Mouse (Mus musculus): Measurements from ENCODE around the gene Pvalb.

The Pvalb gene

GRCm38 (mm10) chr15:78195096-78195880 is 10.9 kb downstream of the Pvalb start:
- no peak for DNase-seq (ENCODE audit: low spot score in 2 of 2)

DNA sequence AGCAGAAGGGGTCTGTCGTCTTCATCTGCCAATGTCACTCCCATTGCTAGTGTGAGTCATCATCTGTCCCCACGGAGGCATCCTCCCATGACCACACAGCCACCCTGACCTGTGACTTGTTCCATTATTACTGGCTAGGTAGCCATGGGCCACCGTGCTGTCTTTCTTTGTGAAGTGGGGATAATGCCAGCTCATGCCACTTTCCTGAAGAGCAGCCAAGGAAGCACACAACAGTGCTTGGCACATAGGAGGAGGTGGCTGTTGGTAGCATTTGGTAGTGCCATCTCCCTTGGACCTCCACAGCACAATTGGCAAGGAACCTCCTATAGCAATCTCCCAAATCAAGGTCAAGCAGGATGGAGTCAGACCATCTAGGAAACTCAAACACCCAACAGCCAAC is 11.9 kb downstream of the Pvalb start:
- DNase-seq (ENCODE audit: low spot score in 2 of 2) = no peak

GRCm38 (mm10) chr15:78189636-78190035 is 16.6 kb downstream of the Pvalb start:
- DNase-seq (ENCODE audit: low spot score in 2 of 2) = no peak

GRCm38 (mm10) chr15:78188546-78188945 is 17.7 kb downstream of the Pvalb start:
- no peak for DNase-seq (ENCODE audit: low spot score in 2 of 2)

GRCm38 (mm10) chr15:78186906-78187305 is 19.3 kb downstream of the Pvalb start:
- no peak for DNase-seq (ENCODE audit: low spot score in 2 of 2)

DNA sequence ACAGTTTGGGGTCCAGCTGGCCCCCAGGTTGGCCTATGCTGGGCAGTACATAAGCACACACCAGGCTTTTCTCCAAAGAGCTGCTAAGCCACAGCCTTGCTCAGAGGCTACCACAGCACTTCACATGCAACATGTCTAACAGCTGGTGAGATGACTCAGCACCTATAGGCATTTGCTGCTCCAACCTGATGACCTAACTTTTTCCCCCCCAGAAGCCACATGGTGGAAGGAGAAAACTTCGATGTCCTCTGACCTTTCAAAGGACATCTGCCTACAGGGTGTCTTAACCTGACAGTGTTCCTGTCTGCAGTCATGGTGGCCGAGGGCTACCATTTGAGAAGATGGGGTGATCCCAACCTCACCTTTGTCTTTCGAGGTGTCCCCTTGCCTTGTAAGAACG is 20.6 kb downstream of the Pvalb start:
- no peak for DNase-seq (ENCODE audit: low spot score in 2 of 2)

- DNase-seq (ENCODE audit: low spot score in 2 of 2) = peak in 1 of 2 experiments; percentile 50
Observed at GRCm38 (mm10) chr15:78184855-78185254, 21.3 kb downstream of the Pvalb start.

DNA sequence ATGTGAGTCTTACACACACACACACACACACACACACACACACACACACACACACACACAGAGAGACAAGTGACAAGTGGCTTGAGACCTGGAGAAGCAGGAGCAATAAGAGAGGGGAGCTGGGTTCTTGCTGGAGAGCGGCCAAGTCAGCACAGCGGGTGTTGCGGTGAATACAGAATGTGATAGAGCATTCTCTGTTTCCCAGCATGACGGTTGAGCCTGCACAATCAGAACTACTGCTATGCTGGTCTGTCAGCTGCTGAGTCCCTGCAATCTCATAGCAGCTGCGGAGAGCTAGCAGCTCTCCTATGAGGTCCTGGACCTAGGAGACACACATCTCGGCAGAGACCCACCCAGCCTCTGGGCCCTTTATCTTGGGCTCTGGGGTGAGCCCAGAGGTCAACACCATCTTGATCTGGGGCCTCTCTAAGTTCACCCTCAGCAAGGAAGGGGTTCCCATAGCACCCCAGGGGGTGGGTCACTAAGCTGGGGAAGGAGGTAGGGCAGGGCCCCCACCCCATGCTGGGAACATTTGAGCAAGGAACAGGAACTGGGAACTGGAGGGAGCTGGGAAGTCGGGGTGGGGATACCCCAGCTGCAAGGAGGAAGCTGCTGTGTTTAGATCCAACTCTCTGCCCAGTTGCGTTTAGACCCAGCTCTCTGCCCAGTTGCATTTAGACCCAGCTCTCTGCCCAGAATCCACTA is 24.3 kb downstream of the Pvalb start:
- DNase-seq (ENCODE audit: low spot score in 2 of 2) = peak; percentile 76 to 83

- DNase-seq (ENCODE audit: low spot score in 2 of 2) = no peak
Observed at GRCm38 (mm10) chr15:78179775-78180174, 26.4 kb downstream of the Pvalb start.

GRCm38 (mm10) chr15:78178397-78178796 is 27.8 kb downstream of the Pvalb start:
- DNase-seq (ENCODE audit: low spot score in 2 of 2) = peak; percentile 85 to 91

- DNase-seq (ENCODE audit: low spot score in 2 of 2) = no peak
Observed at GRCm38 (mm10) chr15:78177257-78177656, 28.9 kb downstream of the Pvalb start.

GRCm38 (mm10) chr15:78174887-78175245 is 31.3 kb downstream of the Pvalb start:
- DNase-seq (ENCODE audit: low spot score in 2 of 2) = no peak

GRCm38 (mm10) chr15:78173972-78174886 is 32.0 kb downstream of the Pvalb start, which contains the start of gene Ift27:
Gene Ift27, minus strand, starts transcription at chr15:78174107.
- DNase-seq (ENCODE audit: low spot score in 2 of 2) = peak; percentile 87 to 95

DNA sequence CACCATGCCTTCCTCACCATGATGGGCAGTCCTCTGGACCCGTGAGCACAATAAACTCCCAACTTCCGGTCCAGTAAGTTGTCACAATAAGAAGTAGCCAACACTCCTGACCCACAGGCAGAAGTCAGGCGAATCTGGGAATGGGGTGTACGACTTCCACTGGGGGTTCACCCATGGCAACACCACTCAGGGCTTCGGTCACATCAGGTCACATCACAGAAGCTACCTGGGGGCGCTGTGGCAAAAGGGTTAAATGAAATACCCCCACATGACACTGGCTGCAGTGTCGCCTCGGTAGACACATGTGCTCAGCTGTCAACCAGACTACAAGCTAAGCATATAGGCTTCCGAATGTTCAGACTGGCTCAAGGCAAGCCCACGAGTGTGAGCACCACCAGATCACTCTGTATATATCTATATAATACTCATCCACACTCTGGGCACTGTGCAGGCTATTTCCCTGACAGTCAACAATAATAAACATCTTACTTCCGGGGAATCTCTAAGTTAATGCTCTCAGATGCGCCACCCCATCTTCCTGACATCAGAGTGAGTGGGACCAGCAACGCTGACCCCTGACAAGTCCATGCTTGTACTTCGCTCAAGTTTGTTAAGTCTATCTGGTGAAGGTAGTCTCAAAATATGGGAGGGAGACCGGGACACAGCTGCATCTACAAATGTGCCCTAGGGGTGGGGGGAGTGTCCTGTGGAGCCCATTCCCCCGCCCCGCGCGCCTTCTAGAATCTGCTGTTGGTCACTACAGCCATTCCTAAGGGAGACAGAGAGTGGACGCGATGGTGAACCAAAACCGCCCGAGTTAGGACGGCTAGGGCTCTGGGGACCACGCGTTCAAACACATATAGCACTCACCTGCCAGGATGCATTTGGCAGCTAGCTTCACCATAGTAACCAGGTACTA is 33.0 kb downstream of the Pvalb start:
- no peak for DNase-seq (ENCODE audit: low spot score in 2 of 2)

- DNase-seq (ENCODE audit: low spot score in 2 of 2) = peak in 1 of 2 experiments; percentile 42
Observed at GRCm38 (mm10) chr15:78172256-78172898, 33.8 kb downstream of the Pvalb start.

DNA sequence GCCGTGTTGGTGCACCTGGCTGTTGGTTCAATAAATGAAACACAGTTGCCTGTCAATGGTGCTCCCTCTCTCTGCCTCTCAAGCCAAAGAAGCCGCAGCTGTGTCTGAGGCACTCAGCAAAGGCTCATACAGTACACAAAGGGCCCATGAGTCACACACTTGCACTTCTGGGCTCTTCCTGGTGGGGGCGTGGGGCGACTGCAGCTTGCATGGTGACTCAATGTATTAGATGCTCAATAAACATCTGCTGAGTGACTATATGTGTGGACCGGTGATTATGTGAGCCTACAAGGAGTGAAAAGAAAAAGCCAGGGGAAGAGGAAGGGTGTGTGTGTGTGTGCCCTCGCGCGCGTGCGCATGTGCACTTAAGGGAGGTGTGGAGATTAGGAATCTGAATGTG is 34.5 kb downstream of the Pvalb start:
- no peak for DNase-seq (ENCODE audit: low spot score in 2 of 2)

DNA sequence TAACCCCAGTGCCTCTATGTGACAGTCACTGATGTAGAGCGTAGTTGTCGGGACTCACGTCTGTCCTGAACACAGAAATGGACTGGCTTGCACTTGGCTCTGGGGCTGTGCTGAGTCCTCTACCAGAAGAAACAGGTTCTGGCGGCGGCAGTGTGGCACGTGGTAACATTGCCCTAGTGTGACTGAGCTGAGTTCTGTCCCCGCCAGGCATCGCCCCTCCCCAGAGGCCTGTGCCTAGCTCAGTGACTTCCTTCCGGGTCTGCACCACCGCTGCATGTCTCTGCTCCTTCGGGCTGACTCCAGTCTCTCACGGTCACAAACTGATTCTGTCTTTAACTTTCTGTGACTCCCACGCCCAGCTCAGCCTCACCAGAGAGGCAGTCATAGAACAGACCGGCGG is 35.5 kb downstream of the Pvalb start:
- DNase-seq (ENCODE audit: low spot score in 2 of 2) = no peak

DNA sequence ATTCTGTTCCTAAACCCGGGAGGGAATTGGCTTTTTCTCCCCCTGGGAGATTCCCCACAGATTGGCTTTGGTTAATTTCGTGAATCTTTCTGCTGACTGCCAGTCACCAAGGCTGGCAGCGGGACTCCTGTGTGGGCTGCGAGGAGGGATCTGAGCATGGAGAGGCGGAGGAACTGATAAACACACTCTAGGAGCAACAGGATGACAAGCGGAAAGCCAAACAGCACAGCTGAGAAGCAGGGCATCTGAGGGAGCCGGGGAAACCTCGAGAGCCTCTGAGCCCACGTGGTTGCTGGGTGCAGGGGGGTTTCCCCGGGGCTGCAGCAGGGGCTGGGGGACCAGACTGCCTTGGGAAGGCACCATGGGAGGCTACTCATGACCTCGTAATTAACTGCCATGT is 36.6 kb downstream of the Pvalb start:
- DNase-seq (ENCODE audit: low spot score in 2 of 2) = no peak

GRCm38 (mm10) chr15:78165292-78165691 is 40.9 kb downstream of the Pvalb start:
- no peak for DNase-seq (ENCODE audit: low spot score in 2 of 2)

DNA sequence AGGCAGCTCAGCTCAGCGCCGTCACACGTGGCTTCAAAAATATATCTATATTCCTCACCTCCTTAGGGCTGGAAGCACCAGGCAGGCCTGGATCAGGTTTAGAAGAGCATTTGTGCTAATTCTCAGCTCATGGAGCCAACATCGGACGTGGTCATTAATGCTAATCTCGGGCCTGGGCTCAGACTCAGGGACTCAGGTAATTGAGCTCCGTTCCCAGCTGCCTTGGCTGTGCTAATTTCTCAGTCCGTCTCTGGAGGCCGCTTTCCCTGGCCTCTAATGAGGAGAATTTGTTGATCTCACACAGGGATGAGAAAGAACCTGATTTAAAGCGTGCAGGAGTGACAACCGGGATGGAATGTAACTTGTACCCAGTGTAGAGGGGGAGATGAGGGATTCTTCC is 41.7 kb downstream of the Pvalb start:
- DNase-seq (ENCODE audit: low spot score in 2 of 2) = no peak

DNA sequence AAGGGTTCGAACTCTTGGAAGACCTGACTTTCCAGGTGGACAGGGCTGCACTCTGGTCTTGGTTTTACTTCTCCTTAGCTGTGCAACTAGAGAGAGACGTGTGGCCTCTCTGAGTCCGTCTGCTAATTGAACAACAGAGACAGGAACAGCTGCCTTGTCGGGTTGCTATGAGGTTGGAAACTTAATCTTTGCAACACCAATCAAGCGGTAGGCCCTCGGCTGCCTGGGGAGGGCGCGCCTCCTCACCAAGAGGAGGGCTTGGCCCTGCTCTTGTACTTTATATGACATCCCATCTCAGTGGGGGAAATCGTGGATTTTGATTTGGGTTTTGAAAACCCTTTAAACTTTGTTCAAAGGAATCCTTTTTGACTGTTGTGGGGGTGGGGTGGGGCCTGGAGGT is 44.3 kb downstream of the Pvalb start:
- DNase-seq (ENCODE audit: low spot score in 2 of 2) = no peak
